Mouse (Mus musculus): ENCODE results near the gene Zc3h13.

Zc3h13 gene

DNA sequence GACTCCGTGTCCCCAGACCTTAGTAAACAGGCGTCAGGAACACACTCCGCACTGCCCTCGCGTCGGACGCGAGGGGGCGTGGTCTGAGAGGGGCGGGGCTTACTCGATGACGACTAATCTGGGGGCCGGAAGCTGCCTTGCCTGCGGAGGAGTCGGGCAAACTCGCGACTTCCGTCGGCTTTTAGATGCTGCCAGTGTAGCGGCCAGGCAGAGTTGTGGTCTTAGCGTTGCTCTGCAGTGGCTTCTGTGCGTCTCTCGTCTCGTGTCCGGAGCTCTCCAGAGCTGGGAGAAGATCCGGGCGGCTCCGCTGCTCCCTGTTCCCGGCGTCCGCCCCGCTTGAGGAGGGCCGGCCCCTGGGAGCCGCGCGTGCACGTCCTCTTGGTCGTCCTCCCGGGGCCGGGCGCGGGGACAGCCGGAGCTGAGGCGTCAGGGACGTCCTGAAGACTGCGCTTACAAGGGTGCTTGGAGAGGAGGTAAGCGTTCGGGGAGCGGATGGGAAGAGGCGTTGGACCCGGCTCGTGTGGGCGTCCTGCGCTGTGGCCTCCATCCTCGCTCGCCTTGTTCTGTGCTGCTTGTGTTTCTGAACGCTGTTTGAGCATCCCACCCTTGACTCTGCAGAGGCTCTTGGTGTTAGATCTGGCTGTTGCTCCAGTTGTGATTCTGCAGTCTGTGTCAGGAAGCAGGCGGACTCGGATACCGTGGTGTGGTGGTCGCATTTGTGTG, at the start of gene Zc3h13:
TSS of gene Zc3h13 (plus strand) at position 181 of the 723 bp plus-strand sequence.
- peak; percentile 94 to 98 for DNase-seq (ENCODE audit: low read depth in 2 of 2, low spot score in 2 of 2)

DNA sequence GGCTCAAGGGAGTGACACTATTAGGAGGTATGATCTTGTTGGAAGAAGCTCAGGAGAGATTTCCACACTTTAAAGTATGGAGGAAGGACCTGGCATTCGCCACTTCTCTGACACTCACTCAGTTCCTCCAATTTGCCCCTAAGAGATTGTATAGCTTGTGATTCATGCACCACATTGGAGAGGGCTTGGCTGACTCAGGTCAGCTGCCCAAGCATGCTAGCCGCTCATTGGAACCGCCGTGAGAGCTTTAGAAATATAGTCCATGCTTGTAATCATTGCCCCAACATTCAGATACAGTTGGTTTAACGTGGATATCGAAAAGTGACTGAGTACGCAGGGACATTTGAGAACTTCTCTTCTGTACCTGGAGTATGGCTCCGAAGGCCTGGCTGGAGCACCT, 48.6 kb upstream of the Zc3h13 start:
- no peak for DNase-seq (ENCODE audit: low read depth in 2 of 2, low spot score in 2 of 2)

DNA sequence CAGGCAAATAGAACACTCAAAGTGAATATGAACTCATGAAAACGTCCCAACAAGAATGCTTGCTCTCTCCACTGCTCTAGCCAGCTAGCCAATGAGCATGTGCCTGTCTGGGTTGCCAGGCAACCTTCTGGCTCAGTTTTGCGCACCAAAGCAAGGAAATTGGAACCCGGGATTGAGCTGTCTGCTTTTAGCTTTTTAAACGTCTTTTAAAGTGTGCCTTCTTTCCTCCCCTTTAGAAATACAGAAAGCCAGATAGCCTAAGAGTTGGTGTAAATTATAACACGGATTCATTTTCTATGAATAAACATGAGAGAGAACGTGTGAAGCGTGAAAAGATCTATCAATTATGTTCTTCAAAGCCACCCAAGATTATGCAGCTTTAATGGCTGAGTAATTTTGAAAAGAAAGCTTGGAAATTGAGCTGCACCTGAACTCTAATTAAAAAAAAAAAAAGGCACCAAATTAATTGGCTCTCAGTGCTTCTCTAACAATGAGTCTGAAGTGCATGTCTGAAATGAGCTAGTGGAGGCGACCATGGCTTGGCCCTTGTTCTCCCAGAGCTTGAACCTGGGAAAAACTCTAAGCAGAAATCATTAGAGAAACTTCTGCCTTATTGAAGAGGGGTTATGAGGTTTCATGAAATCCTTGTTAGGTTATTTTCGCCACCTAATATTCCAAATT, 48.1 kb upstream of the Zc3h13 start:
- no peak for DNase-seq (ENCODE audit: low read depth in 2 of 2, low spot score in 2 of 2)

DNA sequence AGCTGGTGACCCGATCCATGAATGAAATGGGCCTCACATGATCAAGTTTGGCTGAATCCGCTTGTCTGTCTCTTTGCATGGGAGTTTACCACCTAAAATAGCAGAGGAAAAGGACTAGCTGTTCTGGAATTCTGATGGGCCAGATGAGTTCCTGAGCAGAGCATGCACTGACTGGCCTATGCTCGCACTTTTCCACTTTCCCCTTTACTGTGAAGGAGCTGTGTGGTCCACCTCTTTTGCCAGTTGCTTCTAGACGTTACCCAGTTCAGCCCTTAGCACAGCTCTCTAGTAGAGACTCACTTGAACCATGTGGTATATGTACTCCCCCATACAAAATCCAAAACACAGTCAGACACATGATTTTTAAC, 47.6 kb upstream of the Zc3h13 start:
- DNase-seq (ENCODE audit: low read depth in 2 of 2, low spot score in 2 of 2): no peak

DNA sequence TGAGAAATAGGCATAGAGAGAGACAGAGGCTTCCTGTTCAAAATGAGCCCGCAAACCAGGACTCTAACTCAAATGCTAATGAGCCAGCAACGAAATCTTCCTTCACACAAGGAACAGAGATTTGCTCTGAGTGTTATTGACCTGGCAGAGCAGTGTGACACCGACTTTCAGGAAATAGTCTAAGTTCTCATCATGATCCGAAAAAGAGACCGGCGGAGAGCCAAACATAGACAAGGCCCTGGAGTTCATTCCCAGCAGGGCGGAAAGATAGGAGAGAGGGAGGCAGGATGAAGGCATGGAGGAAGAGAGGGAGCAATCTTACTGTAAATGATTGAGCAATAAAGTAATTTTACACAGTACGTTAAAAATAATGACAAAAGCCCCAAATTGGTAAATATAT, 47.1 kb upstream of the Zc3h13 start:
- no peak for DNase-seq (ENCODE audit: low read depth in 2 of 2, low spot score in 2 of 2)

DNA sequence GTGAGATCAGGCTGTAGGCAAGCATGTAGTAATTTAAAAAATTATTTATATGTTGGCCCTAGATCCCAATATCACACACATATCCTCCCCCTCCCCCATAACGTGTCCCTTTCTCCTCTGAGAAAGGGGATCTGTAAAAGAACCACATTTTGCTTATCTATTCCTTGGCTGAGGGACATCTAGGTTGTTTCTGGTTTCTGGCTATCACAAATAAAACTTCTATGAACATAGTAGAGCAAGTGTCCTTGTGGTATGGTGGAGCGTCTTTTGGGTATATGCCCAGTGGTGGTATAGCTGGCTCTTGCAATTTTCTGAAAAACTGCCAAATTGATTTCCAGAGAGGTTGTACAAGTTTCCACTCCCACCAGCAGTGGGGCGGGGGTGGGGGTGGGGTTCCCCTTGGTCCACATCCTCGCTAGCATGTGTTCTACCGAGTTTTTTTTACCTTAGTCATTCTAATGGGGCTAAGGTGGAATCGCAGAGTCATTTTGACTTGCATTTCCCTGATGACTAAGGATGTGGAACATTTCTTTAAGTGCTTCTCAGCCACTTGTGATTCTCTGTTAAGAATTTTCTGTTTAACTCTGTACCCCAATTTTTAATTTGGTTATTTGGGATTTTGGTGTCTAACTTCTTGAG, 46.0 kb upstream of the Zc3h13 start:
- no peak for DNase-seq (ENCODE audit: low read depth in 2 of 2, low spot score in 2 of 2)

DNA sequence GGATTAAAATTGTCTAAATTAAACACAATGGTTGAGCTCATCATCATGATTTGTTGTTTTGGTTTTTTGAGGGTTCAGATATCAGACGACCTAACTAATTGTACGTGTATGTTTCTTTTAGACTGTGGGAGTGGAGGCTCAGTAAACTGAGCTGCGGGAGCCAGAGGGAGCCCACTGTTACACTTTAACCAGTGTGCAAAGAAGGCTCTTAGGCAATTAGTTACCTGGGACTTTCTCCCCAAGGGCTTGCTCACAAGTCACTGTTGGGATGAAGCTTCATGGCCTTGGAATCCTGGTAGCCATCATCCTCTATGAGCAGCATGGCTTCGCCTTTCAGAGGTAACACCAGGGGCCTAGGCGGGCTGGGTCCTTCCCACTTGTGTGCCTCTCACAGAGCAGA, 42.1 kb upstream of the Zc3h13 start, which contains the start of gene Cpb2:
TSS of gene Cpb2 (plus strand) at position 201 of the 400 bp plus-strand sequence.
- no peak for DNase-seq (ENCODE audit: low read depth in 2 of 2, low spot score in 2 of 2)

DNA sequence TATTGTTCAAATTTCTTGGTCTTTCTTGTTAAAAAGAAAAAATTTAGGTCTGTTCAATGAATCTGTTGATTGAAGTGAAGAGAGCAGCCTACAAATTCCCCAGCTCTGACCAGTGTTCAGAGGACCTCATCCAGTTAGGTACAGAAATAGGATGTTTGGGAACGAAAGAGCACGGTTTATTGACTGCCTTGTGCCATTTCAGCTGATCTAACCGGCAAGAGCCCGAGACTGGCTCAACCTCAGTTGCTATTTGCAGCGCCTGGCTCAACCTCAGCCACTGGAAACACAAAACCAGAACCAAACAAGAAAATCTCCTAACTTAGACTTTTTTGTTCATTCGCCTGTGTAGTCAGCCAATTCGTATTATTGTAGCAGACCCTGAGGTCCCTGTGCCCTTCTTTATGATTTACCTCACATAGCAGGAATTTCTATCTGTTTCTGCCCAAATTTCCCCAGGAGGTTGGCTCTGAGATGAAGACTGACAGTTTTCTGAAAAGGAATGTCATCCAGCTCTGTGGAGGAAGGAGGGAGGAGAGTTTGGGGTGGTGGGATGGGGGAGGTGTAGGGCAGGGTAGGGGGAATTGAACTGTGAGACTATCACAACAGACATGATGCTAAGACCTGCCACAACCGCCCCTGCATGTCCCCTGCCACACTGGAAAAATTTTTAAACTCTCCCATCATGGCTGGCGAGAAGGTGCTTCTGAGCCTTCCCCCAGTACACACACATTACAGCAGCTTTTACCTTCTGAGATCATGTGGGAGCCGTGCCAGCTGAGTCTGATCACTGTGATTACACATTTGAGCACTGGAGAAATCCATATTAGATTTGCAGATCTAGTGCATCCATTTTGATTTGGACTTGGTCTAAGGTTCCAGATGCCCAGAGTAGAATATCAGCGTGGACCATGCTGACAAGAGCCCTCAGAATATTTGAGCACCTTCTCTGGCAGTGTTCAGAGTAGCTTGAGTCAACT, 37.9 kb upstream of the Zc3h13 start:
- no peak for DNase-seq (ENCODE audit: low read depth in 2 of 2, low spot score in 2 of 2)

DNA sequence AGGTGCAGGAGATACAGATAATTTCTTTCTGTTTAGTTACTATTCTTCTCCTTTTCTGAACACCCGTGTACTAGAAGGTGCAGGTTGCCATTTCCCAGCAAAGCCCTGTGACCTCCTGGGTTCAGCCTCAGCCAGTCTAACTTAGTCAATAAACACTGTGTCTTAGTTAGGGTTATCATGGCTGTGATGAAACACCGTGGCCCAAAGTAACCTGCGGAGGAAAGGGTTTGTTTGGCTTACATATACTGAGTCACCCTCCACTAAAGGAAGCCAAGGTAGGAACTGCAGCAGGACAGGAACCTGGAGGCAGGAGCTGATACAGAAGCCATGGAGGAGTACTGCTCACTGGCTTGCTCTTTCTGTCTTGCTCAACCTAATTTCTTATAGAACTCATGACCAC, 33.7 kb upstream of the Zc3h13 start:
- DNase-seq (ENCODE audit: low read depth in 2 of 2, low spot score in 2 of 2): no peak

DNA sequence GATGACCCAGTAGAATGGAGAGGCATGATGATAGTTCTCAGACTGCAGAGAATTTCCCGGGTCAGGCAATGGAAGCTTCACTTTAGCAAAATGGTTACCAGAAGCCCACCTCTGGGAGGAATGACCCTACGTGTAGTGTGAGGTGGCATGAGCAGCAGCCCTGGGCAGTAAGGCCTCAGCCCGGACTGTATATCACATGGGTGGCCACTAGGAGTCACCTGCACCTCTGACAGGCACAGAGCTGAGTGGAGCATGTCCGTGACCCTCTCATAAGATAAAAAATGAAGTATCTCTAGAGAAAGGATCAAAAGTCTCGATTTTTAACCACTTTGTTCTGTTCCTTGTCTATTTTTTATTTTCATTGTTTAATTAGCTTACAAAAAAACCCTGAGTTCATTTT, 27.7 kb upstream of the Zc3h13 start:
- no peak for DNase-seq (ENCODE audit: low read depth in 2 of 2, low spot score in 2 of 2)

DNA sequence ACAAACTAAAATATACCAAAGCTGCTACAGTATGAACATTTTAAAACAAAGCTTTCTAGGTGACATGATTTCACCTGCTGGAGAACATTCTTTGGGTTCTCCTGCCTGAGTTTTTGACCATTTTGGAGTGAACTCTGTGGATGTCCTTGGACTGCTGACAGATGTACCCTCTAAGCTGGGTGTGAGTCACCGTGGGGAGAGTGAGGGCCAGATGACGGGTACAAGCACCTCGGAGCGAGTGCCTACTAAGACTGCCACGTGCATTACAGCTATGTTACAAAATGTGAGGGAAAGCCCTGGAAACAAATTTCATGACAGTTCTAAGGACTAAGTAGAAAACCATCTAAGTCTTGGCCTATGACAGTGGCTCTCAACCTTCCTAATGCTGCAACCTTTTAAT, 14.6 kb upstream of the Zc3h13 start:
- DNase-seq (ENCODE audit: low read depth in 2 of 2, low spot score in 2 of 2): no peak

DNA sequence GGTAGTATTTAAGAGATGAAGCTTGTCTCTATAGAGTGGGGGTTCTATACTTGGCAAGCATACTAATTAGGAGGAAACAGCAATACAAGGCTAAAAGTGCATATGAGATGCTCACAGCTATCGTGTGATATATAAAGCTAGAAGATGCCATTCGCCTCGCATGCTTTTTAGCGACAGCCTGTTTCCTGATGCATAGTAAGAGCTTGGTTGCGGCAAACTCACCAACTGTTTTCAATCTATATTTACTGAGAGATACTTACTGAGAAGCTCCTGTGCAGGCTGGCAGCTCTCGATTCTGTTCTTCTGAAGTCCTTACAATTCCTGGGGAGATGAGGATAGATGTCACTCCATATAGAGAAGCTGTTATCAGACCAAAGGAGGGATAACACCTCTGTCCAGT, 4.5 kb upstream of the Zc3h13 start:
- no peak for DNase-seq (ENCODE audit: low read depth in 2 of 2, low spot score in 2 of 2)

DNA sequence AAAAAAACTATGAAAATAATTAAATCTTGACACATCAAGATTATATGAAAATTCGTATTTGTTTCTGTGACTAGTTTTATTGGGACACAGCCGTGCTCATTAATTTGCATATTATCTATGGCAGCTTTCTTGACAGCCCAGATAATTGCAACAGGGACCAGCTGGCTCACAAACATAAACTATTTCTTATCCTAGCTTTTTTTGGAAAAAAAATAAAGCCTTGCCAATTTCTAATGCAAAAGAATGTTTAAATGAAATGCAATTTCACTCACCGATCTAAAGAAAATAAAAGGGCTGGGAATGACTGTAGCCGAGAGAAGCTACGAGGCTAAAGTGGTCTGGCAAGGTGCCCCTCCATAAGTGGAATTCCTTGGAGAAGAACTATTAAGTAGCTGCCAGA, 3.8 kb upstream of the Zc3h13 start:
- DNase-seq (ENCODE audit: low read depth in 2 of 2, low spot score in 2 of 2): no peak

DNA sequence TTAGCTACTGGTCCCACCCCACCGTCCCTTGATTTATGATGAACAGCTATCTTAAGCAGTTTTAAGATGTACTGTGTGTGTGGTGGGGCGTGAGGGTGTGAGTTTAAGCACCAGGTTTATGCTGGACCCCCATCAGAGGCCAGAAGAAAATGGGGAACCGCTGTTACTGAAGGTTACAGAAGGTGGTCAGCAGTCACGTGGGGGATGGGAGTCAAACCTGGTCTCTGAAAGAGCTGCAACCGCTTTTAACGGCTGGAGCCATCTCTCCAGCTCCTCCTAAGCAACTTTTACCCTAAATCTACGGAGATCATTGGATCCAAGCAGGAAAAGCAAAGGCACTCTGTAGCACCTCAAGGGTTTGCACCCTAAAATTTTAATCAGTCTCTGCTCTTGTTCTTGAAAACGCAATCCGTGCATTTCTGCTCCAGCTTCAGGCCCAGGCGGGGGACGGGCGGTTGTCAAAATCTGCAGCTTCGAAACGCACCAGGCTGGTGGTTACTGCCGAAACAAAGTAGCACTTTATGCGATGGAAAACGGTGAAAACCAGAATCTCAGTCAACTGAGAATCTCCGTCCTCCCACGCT, 472 bp upstream of the Zc3h13 start:
- DNase-seq (ENCODE audit: low read depth in 2 of 2, low spot score in 2 of 2): no peak

DNA sequence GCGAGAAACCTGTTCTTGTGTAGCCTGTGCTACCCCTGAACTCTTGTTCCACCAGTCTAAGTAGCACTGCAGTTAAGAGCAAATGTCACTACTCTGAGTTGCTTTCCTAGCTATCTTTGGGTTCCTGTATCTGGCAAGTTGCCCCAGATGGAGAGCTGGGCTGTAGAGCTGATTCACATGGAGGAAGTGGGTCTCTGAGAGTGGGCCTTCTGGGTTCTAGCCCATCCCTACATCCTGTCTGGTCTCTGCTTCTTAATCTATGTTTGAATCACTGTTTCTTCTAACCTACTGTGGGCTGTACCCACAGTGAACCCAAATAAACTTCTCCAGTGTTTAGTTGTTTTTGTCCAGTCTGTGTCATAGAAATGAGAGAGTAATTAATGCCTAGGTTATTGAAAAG, 16.9 kb downstream of the Zc3h13 start:
- DNase-seq (ENCODE audit: low read depth in 2 of 2, low spot score in 2 of 2): peak in 1 of 2 experiments; percentile 4

DNA sequence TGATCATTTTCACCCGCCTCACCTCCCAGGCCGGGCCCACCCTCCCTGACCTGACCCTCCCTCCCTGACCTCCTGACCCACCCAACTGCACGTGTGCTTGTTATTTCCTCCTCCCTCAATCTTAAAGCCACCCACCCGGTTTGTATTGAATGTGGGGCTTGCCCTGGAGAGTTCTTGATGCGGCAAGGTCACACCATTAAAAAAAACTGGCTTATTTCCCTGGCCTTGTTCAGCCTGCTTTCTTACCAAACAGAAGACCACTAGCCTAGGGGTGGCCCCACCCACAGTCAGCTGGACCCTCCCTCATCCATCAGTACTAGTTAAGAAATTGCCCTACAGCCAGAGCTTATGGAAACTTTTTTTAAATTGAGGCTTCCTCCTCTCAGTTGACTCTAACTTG, 19.6 kb downstream of the Zc3h13 start:
- DNase-seq (ENCODE audit: low read depth in 2 of 2, low spot score in 2 of 2): no peak

DNA sequence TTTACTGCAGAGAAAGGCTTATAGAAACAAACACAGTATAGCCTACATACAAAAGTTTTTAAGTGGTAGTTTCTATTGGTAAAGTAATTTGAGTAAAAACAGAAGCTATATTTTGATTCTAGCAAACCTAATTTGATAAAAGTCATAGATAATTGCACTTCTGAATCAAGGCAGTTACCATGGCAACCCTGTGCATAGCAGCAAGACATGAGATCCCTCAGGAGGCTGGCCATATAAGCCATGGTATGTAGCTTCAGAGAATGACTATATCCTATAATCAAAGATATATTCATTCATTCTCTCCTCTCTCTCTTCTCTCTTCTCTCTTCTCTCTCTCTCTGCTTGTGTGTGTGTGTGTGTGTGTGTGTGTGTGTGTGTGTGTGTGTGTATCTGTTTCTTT, 23.7 kb downstream of the Zc3h13 start:
- no peak for DNase-seq (ENCODE audit: low read depth in 2 of 2, low spot score in 2 of 2)

DNA sequence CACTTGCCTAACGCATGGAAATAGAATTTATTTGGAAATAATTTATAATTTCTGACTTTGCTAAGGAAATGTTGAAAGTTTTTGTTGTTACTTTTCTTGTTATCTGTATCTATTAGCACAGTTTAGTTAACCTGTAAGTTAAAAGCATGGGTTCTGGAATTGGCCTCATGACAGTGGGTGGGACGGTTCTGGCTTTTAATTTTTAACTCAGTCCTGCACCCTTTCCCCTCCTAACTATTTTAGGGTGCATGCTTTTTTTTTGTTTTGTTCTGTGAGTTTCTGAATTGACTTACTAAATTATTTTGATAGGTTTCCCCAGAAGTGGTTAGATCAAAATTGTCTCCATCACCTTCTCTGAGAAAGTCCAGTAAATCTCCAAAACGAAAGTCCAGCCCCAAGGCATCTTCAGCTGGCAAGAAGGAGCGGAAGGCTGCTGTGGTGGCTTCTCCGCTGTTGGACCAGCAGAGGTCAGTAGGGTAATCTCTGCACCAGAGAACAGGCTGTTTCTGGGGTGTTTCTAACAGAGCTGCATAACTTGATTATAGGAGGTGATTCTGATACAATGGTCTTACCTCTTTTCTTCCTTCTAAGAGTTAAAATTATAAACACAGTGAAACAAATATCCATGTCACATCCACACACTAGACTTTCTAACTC, 25.3 kb downstream of the Zc3h13 start:
- no peak for DNase-seq (ENCODE audit: low read depth in 2 of 2, low spot score in 2 of 2)

DNA sequence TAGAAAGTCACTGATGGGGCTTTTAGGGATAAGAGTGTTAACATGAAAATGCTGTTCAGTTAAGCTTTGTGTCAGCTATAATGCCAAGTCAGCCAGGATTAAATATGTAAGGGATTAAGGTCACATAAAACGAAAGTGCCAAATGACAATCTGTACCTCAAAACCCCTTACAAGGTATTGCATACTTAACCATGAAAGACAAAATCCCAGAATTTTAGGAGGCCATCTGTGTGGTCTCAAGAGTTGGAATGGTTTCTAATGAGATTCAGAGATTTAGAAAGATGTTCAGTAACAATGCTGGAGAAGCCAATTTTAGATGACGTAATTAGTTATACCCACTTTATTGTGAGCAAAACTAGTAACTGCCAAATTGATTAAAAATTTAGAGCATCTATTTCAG, 30.3 kb downstream of the Zc3h13 start:
- DNase-seq (ENCODE audit: low read depth in 2 of 2, low spot score in 2 of 2): no peak

DNA sequence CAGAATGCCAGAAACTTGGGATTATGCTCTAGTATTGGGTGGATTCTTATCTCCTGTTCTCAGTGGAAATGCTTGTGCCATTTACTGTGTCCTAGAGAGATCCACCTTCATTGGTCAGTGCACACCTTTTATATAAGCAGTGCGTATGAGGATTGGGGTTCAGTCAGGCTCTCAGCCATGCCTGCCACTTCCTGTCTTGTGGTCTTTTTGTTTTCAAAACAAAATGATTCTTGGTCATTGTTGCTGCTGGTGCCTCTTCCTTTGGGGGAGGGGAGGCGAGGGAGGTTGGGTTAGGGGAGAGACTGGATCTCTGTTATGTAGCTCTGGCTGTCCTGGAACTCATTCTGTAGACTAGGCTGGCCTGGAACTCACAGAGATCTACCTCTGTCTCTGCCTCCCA, 34.6 kb downstream of the Zc3h13 start:
- peak; percentile 8 to 33 for DNase-seq (ENCODE audit: low read depth in 2 of 2, low spot score in 2 of 2)

Measured in CD8-positive naive resting alpha-beta T cell, adult 2 months (primary cell).